ENCODE assay signal across 11 mouse cellular contexts in genomic region chr19:4879324-4879703, GRCm38 (mm10). TPM values are rescaled to one million over a fixed set of nuclear protein-coding genes. Genes with fewer than 3 reads are reported as not detected.
DNase-seq lines count a peak whose midpoint lies in the region; ATAC-seq and TF ChIP-seq lines count a peak whose summit lies in the region.
"Had no signal": no experiment of that assay in that cellular context is flagged by ENCODE, and none has a peak within 500 bp of the region (broad histone marks: within the 10 kb centered on the region; RNA-seq: fewer than 3 reads in every experiment).

No protein-coding gene starts in this region.

- 60% methylated on average over 10 of the region's 10 CpGs for WGBS in kidney, postnatal 0 days
- WGBS in embryonic facial prominence, embryonic 13.5 days = 38% methylated on average over 10 of the region's 10 CpGs
- 62% methylated on average over 10 of the region's 10 CpGs for WGBS in limb, embryonic 10.5 days
- WGBS in neural tube, embryonic 14.5 days = 74% methylated on average over 10 of the region's 10 CpGs

- peak overlapping the region; percentile 91 for H3K4me3 ChIP-seq in kidney, postnatal 0 days (replicated peaks; ENCODE audit: low read depth, low read length)
- peak overlapping the region; percentile 94 for H3K4me3 ChIP-seq in embryonic facial prominence, embryonic 13.5 days
- peak overlapping the region; percentile 88 for H3K4me3 ChIP-seq in limb, embryonic 10.5 days
- peak overlapping the region; percentile 54 for H3K4me3 ChIP-seq in neural tube, embryonic 14.5 days (ENCODE audit: low read depth, low read length)

- H3K4me2 ChIP-seq in kidney, postnatal 0 days (ENCODE audit: low read length) = peak overlapping the region; percentile 87
- peak overlapping the region; percentile 89 for H3K4me2 ChIP-seq in embryonic facial prominence, embryonic 13.5 days
- peak overlapping the region; percentile 86 for H3K4me2 ChIP-seq in neural tube, embryonic 14.5 days (ENCODE audit: low read depth, low read length)

- peaks cover 4% of the 10 kb centered on the region; the same call in 1 of the 2 replicates for H3K36me3 ChIP-seq in kidney, postnatal 0 days (ENCODE audit: insufficient read depth, low read length)
- H3K36me3 ChIP-seq in embryonic facial prominence, embryonic 13.5 days = peaks cover 9% of the 10 kb centered on the region; the same call in 1 of the 2 replicates
- H3K36me3 ChIP-seq in limb, embryonic 10.5 days = no peaks in the 10 kb centered on the region
- H3K36me3 ChIP-seq in neural tube, embryonic 14.5 days (ENCODE audit: control insufficient read depth, insufficient read depth, low read length) = no peaks in the 10 kb centered on the region

- 0 out of 2 replicates have a peak overlapping the region, but pooled peaks have one; percentile 85 for H3K9ac ChIP-seq in kidney, postnatal 0 days (ENCODE audit: low read depth, low read length)
- peak overlapping the region; percentile 89 for H3K9ac ChIP-seq in embryonic facial prominence, embryonic 13.5 days
- peak overlapping the region; percentile 67 for H3K9ac ChIP-seq in neural tube, embryonic 14.5 days (replicated peaks; ENCODE audit: low read depth, low read length)

- no peaks in the 10 kb centered on the region for H3K27me3 ChIP-seq in kidney, postnatal 0 days (ENCODE audit: insufficient read depth, low read length)
- peaks cover 4% of the 10 kb centered on the region; the same call in 1 of the 2 replicates for H3K27me3 ChIP-seq in embryonic facial prominence, embryonic 13.5 days
- H3K27me3 ChIP-seq in limb, embryonic 10.5 days (ENCODE audit: low read depth, poor library complexity, severe bottlenecking) = peaks cover 16% of the 10 kb centered on the region
- H3K27me3 ChIP-seq in neural tube, embryonic 14.5 days (ENCODE audit: control insufficient read depth, insufficient read depth, low read length) = no peaks in the 10 kb centered on the region

- DNase-seq in kidney, postnatal 0 days (ENCODE audit: low spot score) = no peak
- no peak for DNase-seq in kidney, adult 9 months
- no peak for DNase-seq in limb, embryonic 10.5 days (ENCODE audit: low spot score)
- no peak for DNase-seq in left cerebral cortex, adult 9 months (ENCODE audit: low spot score in 2 of 2)
- DNase-seq in lung, postnatal 14 days = no peak
- no peak for DNase-seq in thymus, postnatal 10 days (ENCODE audit: low spot score in 2 of 2)
- DNase-seq: cerebellum, postnatal 25 days; kidney, postnatal 10 days; right cerebral cortex, postnatal 14 days had no signal

- no peaks in the 10 kb centered on the region for H3K9me3 ChIP-seq in kidney, postnatal 0 days (replicated peaks; ENCODE audit: low read length)
- H3K9me3 ChIP-seq in embryonic facial prominence, embryonic 13.5 days = no peaks in the 10 kb centered on the region
- H3K9me3 ChIP-seq in limb, embryonic 10.5 days (replicated peaks) = no peaks in the 10 kb centered on the region
- no peaks in the 10 kb centered on the region for H3K9me3 ChIP-seq in neural tube, embryonic 14.5 days (ENCODE audit: control insufficient read depth, low read length)

- no peak for TF ChIP-seq CTCF in kidney, postnatal 0 days (IDR thresholded peaks at IDR 0.05; ENCODE audit: low read depth)

- ATAC-seq in kidney, postnatal 0 days (replicated peaks; ENCODE audit: low FRiP score, low read depth) = no peak
- no peak for ATAC-seq in embryonic facial prominence, embryonic 13.5 days (ENCODE audit: insufficient number of reproducible peaks, insufficient read depth, low FRiP score, low TSS enrichment, low read depth)
- ATAC-seq in neural tube, embryonic 14.5 days (ENCODE audit: low read depth) = no peak

- H3K27ac ChIP-seq in kidney, postnatal 0 days = no peak overlapping the region
- no peak overlapping the region for H3K27ac ChIP-seq in embryonic facial prominence, embryonic 13.5 days
- H3K27ac ChIP-seq in limb, embryonic 10.5 days = no peak overlapping the region
- H3K27ac ChIP-seq in neural tube, embryonic 14.5 days (ENCODE audit: low read depth, low read length) = no peak overlapping the region; the same call in 1 of the 2 replicates

- H3K4me1 ChIP-seq in kidney, postnatal 0 days (replicated peaks; ENCODE audit: insufficient read depth, low read length) = peaks cover 5% of the 10 kb centered on the region; the same call in 1 of the 2 replicates
- peaks cover 16% of the 10 kb centered on the region for H3K4me1 ChIP-seq in embryonic facial prominence, embryonic 13.5 days
- H3K4me1 ChIP-seq in limb, embryonic 10.5 days = peaks cover 28% of the 10 kb centered on the region
- peaks cover 11% of the 10 kb centered on the region; the same call in 1 of the 2 replicates for H3K4me1 ChIP-seq in neural tube, embryonic 14.5 days (ENCODE audit: control insufficient read depth, insufficient read depth, low read length)

RNA-seq across cellular contexts. Expression of gene Zdhhc24, which starts 0.8 kb away (rescaled TPM):
- polyA plus RNA-seq in kidney, postnatal 0 days (2015; fragmentation: Nextera tagmentation; extraction: Ambion mirVana) = 8.7 and 9.5 TPM in 2 replicates
- polyA plus RNA-seq in embryonic facial prominence, embryonic 13.5 days (2015; fragmentation: Nextera tagmentation; extraction: Ambion mirVana) = 10.4 and 11.1 TPM in 2 replicates
- 7.0 and 8.5 TPM in 2 replicates for polyA plus RNA-seq in limb, embryonic 10.5 days (2016; fragmentation: Nextera tagmentation; extraction: Ambion mirVana)
- 19.1 and 19.4 TPM in 2 replicates for polyA plus RNA-seq in neural tube, embryonic 14.5 days (2014; fragmentation: Nextera tagmentation; extraction: Ambion mirVana)

RNA-seq across cellular contexts. Expression of gene Actn3, which starts 1.6 kb away (rescaled TPM):
- 4.0 and 4.1 TPM in 2 replicates for polyA plus RNA-seq in kidney, postnatal 0 days (2015; fragmentation: Nextera tagmentation; extraction: Ambion mirVana)
- polyA plus RNA-seq in embryonic facial prominence, embryonic 13.5 days (2015; fragmentation: Nextera tagmentation; extraction: Ambion mirVana) = 5.1 and 6.3 TPM in 2 replicates
- 1.6 and 2.7 TPM in 2 replicates for polyA plus RNA-seq in limb, embryonic 10.5 days (2016; fragmentation: Nextera tagmentation; extraction: Ambion mirVana)
- polyA plus RNA-seq in neural tube, embryonic 14.5 days (2014; fragmentation: Nextera tagmentation; extraction: Ambion mirVana) = 2.2 and 2.8 TPM in 2 replicates

RNA-seq across cellular contexts. Expression of gene Ctsf, which starts 24.4 kb away (rescaled TPM):
- polyA plus RNA-seq in kidney, postnatal 0 days (2015; fragmentation: Nextera tagmentation; extraction: Ambion mirVana) = 79.8 and 80.6 TPM in 2 replicates
- polyA plus RNA-seq in embryonic facial prominence, embryonic 13.5 days (2015; fragmentation: Nextera tagmentation; extraction: Ambion mirVana) = 40.4 and 45.8 TPM in 2 replicates
- polyA plus RNA-seq in limb, embryonic 10.5 days (2016; fragmentation: Nextera tagmentation; extraction: Ambion mirVana) = 13.3 and 18.5 TPM in 2 replicates
- 75.8 and 76.9 TPM in 2 replicates for polyA plus RNA-seq in neural tube, embryonic 14.5 days (2014; fragmentation: Nextera tagmentation; extraction: Ambion mirVana)

RNA-seq across cellular contexts. Expression of gene Bbs1, which starts 27.1 kb away (rescaled TPM):
- polyA plus RNA-seq in kidney, postnatal 0 days (2015; fragmentation: Nextera tagmentation; extraction: Ambion mirVana) = 4.9 and 5.0 TPM in 2 replicates
- 4.1 and 5.6 TPM in 2 replicates for polyA plus RNA-seq in embryonic facial prominence, embryonic 13.5 days (2015; fragmentation: Nextera tagmentation; extraction: Ambion mirVana)
- 5.1 and 9.0 TPM in 2 replicates for polyA plus RNA-seq in limb, embryonic 10.5 days (2016; fragmentation: Nextera tagmentation; extraction: Ambion mirVana)
- 7.8 and 10.8 TPM in 2 replicates for polyA plus RNA-seq in neural tube, embryonic 14.5 days (2014; fragmentation: Nextera tagmentation; extraction: Ambion mirVana)

RNA-seq across cellular contexts. Expression of gene Ccdc87, which starts 40.1 kb away (rescaled TPM):
- 0.04 TPM in 1 of 2 replicates, not detected in the other for polyA plus RNA-seq in kidney, postnatal 0 days (2015; fragmentation: Nextera tagmentation; extraction: Ambion mirVana)
- 0.06 and 0.26 TPM in 2 replicates for polyA plus RNA-seq in embryonic facial prominence, embryonic 13.5 days (2015; fragmentation: Nextera tagmentation; extraction: Ambion mirVana)
- not detected in 2 replicates for polyA plus RNA-seq in limb, embryonic 10.5 days (2016; fragmentation: Nextera tagmentation; extraction: Ambion mirVana)
- polyA plus RNA-seq in neural tube, embryonic 14.5 days (2014; fragmentation: Nextera tagmentation; extraction: Ambion mirVana) = 0.48 and 0.58 TPM in 2 replicates
